Mouse (Mus musculus): ENCODE data around the gene Limch1. TPM values are rescaled to one million over a fixed set of nuclear protein-coding genes. Genes with fewer than 3 reads are reported as not detected.

Gene Limch1
- polyA plus RNA-seq, 1 experiment, result 15.7 TPM

DNA sequence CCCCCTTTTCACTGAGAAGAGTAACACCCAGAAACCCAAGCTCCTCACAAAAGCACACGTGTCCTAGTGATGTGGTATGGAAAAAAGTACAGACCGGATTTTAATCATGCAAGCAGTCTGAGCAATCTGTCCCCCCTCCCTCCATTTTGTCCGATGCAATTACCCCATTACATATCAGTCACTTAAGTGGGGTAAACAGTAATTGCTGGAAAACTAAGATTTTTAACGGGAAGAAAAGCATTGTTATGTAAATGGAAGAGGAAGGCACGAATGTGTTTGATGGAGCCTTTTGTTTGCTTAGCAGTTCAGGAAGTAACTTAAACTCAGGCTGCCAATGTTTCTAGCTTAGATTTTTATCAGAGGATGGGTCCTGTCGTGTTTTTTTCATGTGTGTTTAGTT lies 70.2 kb downstream of the Limch1 start:
- Histone ChIP-seq H3K4me3 (ENCODE audit: low read depth, low read length) (no peak overlapping the region), H3K27ac (ENCODE audit: insufficient read depth, low read length) (no peak overlapping the region), H3K9ac (ENCODE audit: low read depth, poor library complexity, severe bottlenecking) (no peak overlapping the region), H3K4me1 (ENCODE audit: control insufficient read depth, insufficient read depth, low read length) (no peaks in the 10 kb centered on the region), H3K36me3 (ENCODE audit: control insufficient read depth, insufficient read depth, low read length, poor library complexity, severe bottlenecking) (no peaks in the 10 kb centered on the region), H3K27me3 (ENCODE audit: control insufficient read depth, insufficient read depth, low read length, poor library complexity, severe bottlenecking) (no peaks in the 10 kb centered on the region), H3K9me3 (replicated peaks; ENCODE audit: control insufficient read depth, insufficient read depth, low read length, poor library complexity, severe bottlenecking) (no peaks in the 10 kb centered on the region)
- no peak for TF ChIP-seq POLR2A (IDR thresholded peaks at IDR 0.05; ENCODE audit: insufficient read depth, low read length)
- no peak for TF ChIP-seq CTCF (IDR thresholded peaks at IDR 0.05; ENCODE audit: low read depth, low read length)
- TF ChIP-seq EP300 (IDR thresholded peaks at IDR 0.05; ENCODE audit: insufficient read depth, low read depth, low read length), result no peak

DNA sequence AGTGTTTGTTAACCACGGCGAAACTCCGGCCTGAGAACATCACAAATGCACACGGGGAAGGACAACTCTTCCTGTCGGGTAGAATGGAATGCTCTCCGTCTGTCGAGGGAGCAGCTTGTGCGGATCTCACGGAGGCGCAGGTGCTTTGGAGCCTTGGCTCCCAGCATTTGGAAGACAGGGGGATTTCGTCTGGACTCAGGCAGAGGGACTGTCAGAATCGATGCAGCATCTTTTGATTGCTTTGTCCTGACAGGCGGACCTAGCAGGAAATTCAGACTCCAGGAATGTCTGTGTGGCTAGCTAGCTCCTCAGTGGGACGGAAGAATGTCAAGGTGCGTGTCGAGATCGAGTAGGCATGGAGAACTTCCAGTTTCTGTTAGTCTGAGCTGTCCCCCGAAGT lies 71.1 kb downstream of the Limch1 start:
- TF ChIP-seq POLR2A (IDR thresholded peaks at IDR 0.05; ENCODE audit: insufficient read depth, low read length), result no peak
- TF ChIP-seq CTCF (IDR thresholded peaks at IDR 0.05; ENCODE audit: low read depth, low read length), result no peak
- no peak for TF ChIP-seq EP300 (IDR thresholded peaks at IDR 0.05; ENCODE audit: insufficient read depth, low read depth, low read length)
- no peak overlapping the region for H3K27ac ChIP-seq (ENCODE audit: insufficient read depth, low read length)
- no peaks in the 10 kb centered on the region for H3K27me3 ChIP-seq (ENCODE audit: control insufficient read depth, insufficient read depth, low read length, poor library complexity, severe bottlenecking)
- no peak overlapping the region for H3K9ac ChIP-seq (ENCODE audit: low read depth, poor library complexity, severe bottlenecking)
- H3K4me1 ChIP-seq (ENCODE audit: control insufficient read depth, insufficient read depth, low read length), result no peaks in the 10 kb centered on the region
- no peaks in the 10 kb centered on the region for H3K36me3 ChIP-seq (ENCODE audit: control insufficient read depth, insufficient read depth, low read length, poor library complexity, severe bottlenecking)
- H3K4me3 ChIP-seq (ENCODE audit: low read depth, low read length), result no peak overlapping the region
- no peaks in the 10 kb centered on the region for H3K9me3 ChIP-seq (replicated peaks; ENCODE audit: control insufficient read depth, insufficient read depth, low read length, poor library complexity, severe bottlenecking)

DNA sequence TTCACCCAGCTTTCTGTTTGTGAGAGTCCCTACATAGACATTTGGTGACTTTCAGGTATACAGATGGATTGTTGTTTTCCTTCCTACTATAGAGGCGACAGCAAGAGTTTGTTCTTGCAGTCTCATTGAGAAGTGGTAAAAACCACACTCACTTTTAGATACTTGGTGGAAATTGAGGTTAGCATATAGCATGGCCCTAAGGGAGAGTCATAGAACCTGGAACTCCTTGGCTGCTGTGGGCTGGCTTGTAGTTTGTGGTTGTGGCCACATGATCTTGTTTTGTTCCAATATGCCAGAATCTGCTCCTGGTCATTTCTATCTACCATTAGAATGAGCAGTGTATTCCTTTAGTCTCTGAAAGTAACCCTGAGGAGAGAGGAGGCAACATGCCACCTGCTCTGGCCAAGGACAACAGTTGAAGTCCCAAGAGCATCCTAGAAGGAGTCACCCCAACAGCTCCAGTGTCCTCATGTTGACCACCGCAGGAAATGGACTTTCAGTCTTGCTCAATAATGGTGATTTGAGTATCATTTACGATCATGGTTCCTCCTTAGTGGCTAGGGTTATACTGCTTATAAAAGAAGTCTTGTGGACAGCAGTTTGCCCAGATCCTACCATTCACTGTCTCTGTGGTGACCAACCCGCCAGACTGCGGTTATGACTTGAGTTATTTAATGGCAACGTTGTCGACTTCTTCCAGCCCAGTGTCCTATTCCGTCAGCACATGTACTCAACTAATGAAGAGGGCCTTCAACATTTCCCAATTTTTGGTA lies 71.7 kb downstream of the Limch1 start:
- H3K9ac ChIP-seq (ENCODE audit: low read depth, poor library complexity, severe bottlenecking), result no peak overlapping the region
- TF ChIP-seq POLR2A (IDR thresholded peaks at IDR 0.05; ENCODE audit: insufficient read depth, low read length), result no peak
- no peaks in the 10 kb centered on the region for H3K27me3 ChIP-seq (ENCODE audit: control insufficient read depth, insufficient read depth, low read length, poor library complexity, severe bottlenecking)

DNA sequence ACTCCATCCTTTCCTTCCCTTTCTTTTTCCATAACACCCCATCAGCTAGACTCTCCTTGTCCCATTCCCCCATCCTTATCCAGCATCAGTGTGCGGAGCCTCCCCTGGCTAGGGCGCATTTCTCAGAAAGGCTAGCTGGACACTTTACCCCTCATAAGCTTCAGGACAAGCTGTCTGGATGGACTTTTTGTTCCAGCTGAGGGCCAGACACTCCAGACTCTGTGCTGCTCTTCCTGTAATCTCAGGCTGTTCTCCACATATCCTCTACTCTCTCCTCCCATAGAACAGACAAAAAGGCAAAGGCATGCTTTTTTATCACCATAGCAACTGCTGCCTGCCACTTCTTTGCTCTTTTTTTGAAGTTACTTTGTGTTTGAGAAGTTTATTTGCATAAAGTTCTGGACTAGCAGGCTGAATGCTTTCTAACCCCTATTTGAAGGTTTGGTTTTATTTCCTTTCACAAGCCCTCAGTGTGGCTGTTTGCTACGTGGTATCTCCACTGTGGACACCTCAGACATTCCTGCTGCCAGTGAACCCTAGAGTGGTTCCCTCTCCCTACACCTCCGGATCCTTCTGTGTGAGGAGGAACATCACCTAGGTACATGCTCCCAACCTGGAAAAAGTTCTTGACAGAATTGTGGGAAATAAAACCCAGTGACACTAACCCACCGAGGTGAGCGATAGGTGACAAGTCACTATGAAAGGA lies 77.0 kb downstream of the Limch1 start:
- Histone ChIP-seq H3K9ac (ENCODE audit: low read depth, poor library complexity, severe bottlenecking) (no peak overlapping the region), H3K4me1 (ENCODE audit: control insufficient read depth, insufficient read depth, low read length) (no peaks in the 10 kb centered on the region), H3K27me3 (ENCODE audit: control insufficient read depth, insufficient read depth, low read length, poor library complexity, severe bottlenecking) (no peaks in the 10 kb centered on the region), H3K36me3 (ENCODE audit: control insufficient read depth, insufficient read depth, low read length, poor library complexity, severe bottlenecking) (no peaks in the 10 kb centered on the region), H3K27ac (ENCODE audit: insufficient read depth, low read length) (no peak overlapping the region), H3K9me3 (replicated peaks; ENCODE audit: control insufficient read depth, insufficient read depth, low read length, poor library complexity, severe bottlenecking) (no peaks in the 10 kb centered on the region), H3K4me3 (ENCODE audit: low read depth, low read length) (no peak overlapping the region)
- no peak for TF ChIP-seq CTCF (IDR thresholded peaks at IDR 0.05; ENCODE audit: low read depth, low read length)
- no peak for TF ChIP-seq POLR2A (IDR thresholded peaks at IDR 0.05; ENCODE audit: insufficient read depth, low read length)
- TF ChIP-seq EP300 (IDR thresholded peaks at IDR 0.05; ENCODE audit: insufficient read depth, low read depth, low read length), result no peak

More for the DNA sequence above, 71.7 kb downstream of the Limch1 start:
- H3K4me3 ChIP-seq (ENCODE audit: low read depth, low read length), result no peak overlapping the region
- H3K27ac ChIP-seq (ENCODE audit: insufficient read depth, low read length), result no peak overlapping the region
- H3K36me3 ChIP-seq (ENCODE audit: control insufficient read depth, insufficient read depth, low read length, poor library complexity, severe bottlenecking), result no peaks in the 10 kb centered on the region
- no peaks in the 10 kb centered on the region for H3K9me3 ChIP-seq (replicated peaks; ENCODE audit: control insufficient read depth, insufficient read depth, low read length, poor library complexity, severe bottlenecking)
- no peaks in the 10 kb centered on the region for H3K4me1 ChIP-seq (ENCODE audit: control insufficient read depth, insufficient read depth, low read length)

DNA sequence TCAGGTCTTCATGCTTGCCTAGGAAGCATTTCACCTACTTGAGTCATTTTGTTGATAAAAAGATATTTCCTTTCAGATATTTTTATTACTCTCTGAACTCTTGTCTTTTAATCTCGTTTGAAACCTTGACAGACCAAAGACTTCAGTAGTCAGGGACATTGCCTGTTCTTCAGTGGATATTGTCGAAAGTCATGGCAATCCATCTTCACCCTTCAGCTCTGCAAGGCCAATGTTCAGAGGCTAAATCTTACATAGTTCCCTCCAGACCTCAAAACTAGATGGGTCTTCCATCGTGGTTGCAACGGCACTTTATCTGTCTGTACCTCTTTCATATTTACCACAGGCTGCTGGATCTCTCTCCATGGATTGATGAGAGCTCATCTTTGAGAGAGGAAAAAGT lies 80.0 kb downstream of the Limch1 start:
- Histone ChIP-seq H3K4me1 (ENCODE audit: control insufficient read depth, insufficient read depth, low read length) (no peaks in the 10 kb centered on the region), H3K9me3 (replicated peaks; ENCODE audit: control insufficient read depth, insufficient read depth, low read length, poor library complexity, severe bottlenecking) (no peaks in the 10 kb centered on the region), H3K36me3 (ENCODE audit: control insufficient read depth, insufficient read depth, low read length, poor library complexity, severe bottlenecking) (no peaks in the 10 kb centered on the region), H3K9ac (ENCODE audit: low read depth, poor library complexity, severe bottlenecking) (no peak overlapping the region), H3K4me3 (ENCODE audit: low read depth, low read length) (no peak overlapping the region), H3K27me3 (ENCODE audit: control insufficient read depth, insufficient read depth, low read length, poor library complexity, severe bottlenecking) (no peaks in the 10 kb centered on the region; the same call in 1 of the 2 replicates), H3K27ac (ENCODE audit: insufficient read depth, low read length) (no peak overlapping the region)
- TF ChIP-seq CTCF (IDR thresholded peaks at IDR 0.05; ENCODE audit: low read depth, low read length) (no peak), POLR2A (IDR thresholded peaks at IDR 0.05; ENCODE audit: insufficient read depth, low read length) (no peak), EP300 (IDR thresholded peaks at IDR 0.05; ENCODE audit: insufficient read depth, low read depth, low read length) (no peak)

DNA sequence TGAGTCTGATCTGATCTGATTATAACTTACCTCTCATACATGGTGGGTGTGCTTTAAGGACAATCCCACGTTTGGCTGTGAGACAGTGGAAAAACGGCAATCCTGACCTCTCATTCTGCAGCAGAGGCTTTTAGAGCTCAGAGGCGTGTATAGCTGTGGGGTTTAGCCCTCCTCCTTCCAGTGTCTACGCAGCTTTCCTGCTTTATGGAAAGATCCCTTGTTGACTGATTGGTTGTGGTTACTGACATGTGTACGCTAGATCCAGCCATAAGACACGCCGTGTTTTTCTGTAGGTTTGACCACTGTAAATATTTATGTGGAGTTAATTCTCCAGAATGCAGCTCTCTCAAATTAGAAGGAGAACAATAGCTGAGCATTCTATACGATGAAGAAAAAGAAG lies 81.2 kb downstream of the Limch1 start:
- H3K27ac ChIP-seq (ENCODE audit: insufficient read depth, low read length), result no peak overlapping the region
- no peaks in the 10 kb centered on the region; the same call in 1 of the 2 replicates for H3K27me3 ChIP-seq (ENCODE audit: control insufficient read depth, insufficient read depth, low read length, poor library complexity, severe bottlenecking)
- H3K9ac ChIP-seq (ENCODE audit: low read depth, poor library complexity, severe bottlenecking), result no peak overlapping the region
- no peaks in the 10 kb centered on the region for H3K36me3 ChIP-seq (ENCODE audit: control insufficient read depth, insufficient read depth, low read length, poor library complexity, severe bottlenecking)
- H3K4me1 ChIP-seq (ENCODE audit: control insufficient read depth, insufficient read depth, low read length), result no peaks in the 10 kb centered on the region
- no peak for TF ChIP-seq EP300 (IDR thresholded peaks at IDR 0.05; ENCODE audit: insufficient read depth, low read depth, low read length)
- no peak for TF ChIP-seq POLR2A (IDR thresholded peaks at IDR 0.05; ENCODE audit: insufficient read depth, low read length)
- TF ChIP-seq CTCF (IDR thresholded peaks at IDR 0.05; ENCODE audit: low read depth, low read length), result no peak
- H3K4me3 ChIP-seq (ENCODE audit: low read depth, low read length), result no peak overlapping the region
- H3K9me3 ChIP-seq (replicated peaks; ENCODE audit: control insufficient read depth, insufficient read depth, low read length, poor library complexity, severe bottlenecking), result no peaks in the 10 kb centered on the region
